In the genomic region with DNA sequence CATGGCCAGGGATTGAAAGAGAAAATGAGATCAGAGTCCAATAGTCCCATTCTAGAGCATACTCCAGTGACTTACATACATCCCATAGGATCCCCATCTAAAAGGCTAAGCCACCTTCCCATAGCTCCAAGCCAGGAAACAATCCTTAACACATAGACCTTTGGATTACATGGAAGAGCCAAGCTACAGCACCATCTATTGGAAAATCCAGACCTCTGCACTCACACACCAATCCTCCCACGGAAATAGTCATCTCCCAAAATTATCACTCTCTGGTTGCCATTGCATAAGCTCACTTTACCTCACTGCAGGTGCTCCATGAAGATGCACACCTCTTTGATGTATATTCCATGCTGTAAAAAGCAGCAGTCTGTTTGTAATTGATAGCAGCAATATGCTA, we compare ENCODE assay signal across 24 mouse cellular contexts.
DNase-seq lines count a peak whose midpoint lies in the region; ATAC-seq and TF ChIP-seq lines count a peak whose summit lies in the region.
"Had no signal": no experiment of that assay in that cellular context is flagged by ENCODE, and none has a peak within 500 bp of the region (broad histone marks: within the 10 kb centered on the region; RNA-seq: fewer than 3 reads in every experiment).

No protein-coding gene starts in this region.

- H3K27me3 ChIP-seq in forebrain, postnatal 0 days (ENCODE audit: insufficient read depth, low read length) = no peaks in the 10 kb centered on the region
- no peaks in the 10 kb centered on the region for H3K27me3 ChIP-seq in forebrain, embryonic 15.5 days
- H3K27me3 ChIP-seq in CH12.LX (replicated peaks) = no peaks in the 10 kb centered on the region
- H3K27me3 ChIP-seq in MEL (ENCODE audit: control insufficient read depth in 1 of 2, insufficient read depth in 2 of 2, low read length in 2 of 2) = no peaks in the 10 kb centered on the region; a peak in 1 of 4 replicates
- H3K27me3 ChIP-seq: neural tube, embryonic 12.5 days had no signal

- no peaks in the 10 kb centered on the region for H3K9me3 ChIP-seq in forebrain, postnatal 0 days (ENCODE audit: low read length)
- H3K9me3 ChIP-seq in forebrain, embryonic 15.5 days = no peaks in the 10 kb centered on the region
- H3K9me3 ChIP-seq in CH12.LX (replicated peaks; ENCODE audit: low read length) (no peaks in the 10 kb centered on the region), MEL (replicated peaks; ENCODE audit: insufficient read depth, low read length) (no peaks in the 10 kb centered on the region)
- H3K9me3 ChIP-seq: G1E; heart, embryonic 10.5 days; neural tube, embryonic 12.5 days had no signal

- no peak for DNase-seq in forebrain, postnatal 0 days
- no peak for DNase-seq in layer of hippocampus, adult 2 months (ENCODE audit: low spot score in 2 of 2)
- DNase-seq in layer of hippocampus, adult 11-12 months (ENCODE audit: low spot score) = no peak
- no peak for DNase-seq in CH12.LX (ENCODE audit: extremely low read depth)
- DNase-seq in MEL (ENCODE audit: low read depth, low spot score) = no peak
- no peak for DNase-seq in layer of hippocampus, postnatal 14 days (ENCODE audit: low spot score in 2 of 2)
- DNase-seq in adrenal gland, postnatal 36 days = no peak
- DNase-seq: adrenal gland, postnatal 10 days; B cell, adult 2 months; cerebellum, adult 9-11 months; gastrocnemius, postnatal 14 days; kidney, adult 8-10 months; kidney, postnatal 36 days; layer of hippocampus, postnatal 36 days; lung, postnatal 36 days; right cerebral cortex, postnatal 25 days; thymus, postnatal 25 days had no signal

- in situ Hi-C loops in CH12.LX (cut with MboI; ENCODE audit: low pct_ligation_motif_present, low pct_unique_long_range_greater_than_20kb, low sequenced_read_pairs) = no loop called here

- WGBS in forebrain, postnatal 0 days = 63% methylated on average over 1 of the region's 1 CpGs
- 62% methylated on average over 1 of the region's 1 CpGs for WGBS in forebrain, embryonic 15.5 days

- TF ChIP-seq EP300 in CH12.LX (IDR thresholded peaks at IDR 0.05; ENCODE audit: low read length) = no peak
- no peak for TF ChIP-seq EP300 in MEL (IDR thresholded peaks at IDR 0.05; ENCODE audit: low read depth in 1 of 2, low read length in 2 of 2)

- H3K79me2 ChIP-seq in CH12.LX (replicated peaks; ENCODE audit: control insufficient read depth, extremely low read depth, insufficient read depth, poor library complexity, severe bottlenecking) = no peaks in the 10 kb centered on the region
- no peaks in the 10 kb centered on the region for H3K79me2 ChIP-seq in MEL (ENCODE audit: control insufficient read depth, insufficient read depth, low read length, poor library complexity)

- dilution Hi-C loops in CH12.LX (cut with MboI; ENCODE audit: extremely low pct_ligation_motif_present, extremely low pct_unique_long_range_greater_than_20kb, low sequenced_read_pairs) = no loop called here

- TF ChIP-seq RAD21 in CH12.LX (IDR thresholded peaks at IDR 0.05; ENCODE audit: low read depth, low read length) = peak; percentile 32
- peak; percentile 4; the same call in 1 of the 2 replicates for TF ChIP-seq RAD21 in MEL (IDR thresholded peaks at IDR 0.05; ENCODE audit: low read depth, low read length)

- TF ChIP-seq POLR2A in CH12.LX (IDR thresholded peaks at IDR 0.05; ENCODE audit: low read depth, low read length) = no peak
- no peak for TF ChIP-seq POLR2A in MEL (IDR thresholded peaks at IDR 0.05; ENCODE audit: control insufficient read depth in 1 of 2, insufficient read depth in 1 of 2, low read depth in 1 of 2, low read length in 2 of 2, poor library complexity in 1 of 2)

- no peak overlapping the region for H3K27ac ChIP-seq in forebrain, postnatal 0 days (ENCODE audit: low read depth, low read length)
- no peak overlapping the region for H3K27ac ChIP-seq in forebrain, embryonic 15.5 days (replicated peaks)
- no peak overlapping the region for H3K27ac ChIP-seq in layer of hippocampus, adult 2 months
- H3K27ac ChIP-seq in CH12.LX (ENCODE audit: insufficient read depth, low read depth) (no peak overlapping the region), MEL (ENCODE audit: control insufficient read depth, low read depth, low read length) (no peak overlapping the region)
- H3K27ac ChIP-seq: heart, embryonic 10.5 days; liver, embryonic 14.5 days; neural tube, embryonic 12.5 days had no signal

- H3K36me3 ChIP-seq in forebrain, postnatal 0 days (ENCODE audit: insufficient read depth) = no peaks in the 10 kb centered on the region
- H3K36me3 ChIP-seq in forebrain, embryonic 15.5 days = no peaks in the 10 kb centered on the region
- H3K36me3 ChIP-seq in CH12.LX (replicated peaks in 1 of 2; ENCODE audit: control insufficient read depth in 1 of 2, insufficient read depth in 1 of 2, low read length in 1 of 2) (no peaks in the 10 kb centered on the region), MEL (ENCODE audit: control insufficient read depth in 1 of 2, insufficient read depth in 2 of 2, low read length in 2 of 2) (no peaks in the 10 kb centered on the region)
- H3K36me3 ChIP-seq: G1E; heart, embryonic 10.5 days; neural tube, embryonic 12.5 days had no signal

- no peak overlapping the region for H3K4me2 ChIP-seq in forebrain, postnatal 0 days (ENCODE audit: low read depth)
- H3K4me2 ChIP-seq in forebrain, embryonic 15.5 days (replicated peaks) = no peak overlapping the region
- no peak overlapping the region for H3K4me2 ChIP-seq in CH12.LX (ENCODE audit: insufficient read depth, low read depth, poor library complexity, severe bottlenecking)
- H3K4me2 ChIP-seq: neural tube, embryonic 12.5 days had no signal

- H3K4me1 ChIP-seq in forebrain, postnatal 0 days (ENCODE audit: insufficient read depth) = no peaks in the 10 kb centered on the region
- H3K4me1 ChIP-seq in forebrain, embryonic 15.5 days = no peaks in the 10 kb centered on the region
- H3K4me1 ChIP-seq in CH12.LX (ENCODE audit: control insufficient read depth in 1 of 2, insufficient read depth in 2 of 2) (no peaks in the 10 kb centered on the region), MEL (ENCODE audit: control insufficient read depth in 1 of 2, insufficient read depth in 2 of 2, low read length in 2 of 2) (no peaks in the 10 kb centered on the region)
- H3K4me1 ChIP-seq: heart, embryonic 10.5 days; neural tube, embryonic 12.5 days had no signal

- no peak overlapping the region for H3K9ac ChIP-seq in forebrain, postnatal 0 days
- H3K9ac ChIP-seq in forebrain, embryonic 15.5 days (replicated peaks) = no peak overlapping the region
- H3K9ac ChIP-seq in CH12.LX (ENCODE audit: insufficient read depth, low read depth) (no peak overlapping the region), MEL (ENCODE audit: control insufficient read depth, low read depth, low read length, poor library complexity, severe bottlenecking) (no peak overlapping the region)
- H3K9ac ChIP-seq: liver, embryonic 14.5 days; neural tube, embryonic 12.5 days had no signal

- no peak for ATAC-seq in forebrain, postnatal 0 days
- no peak for ATAC-seq in forebrain, embryonic 15.5 days (replicated peaks)
- ATAC-seq: hindbrain, embryonic 16.5 days had no signal

- peak; percentile 48 for TF ChIP-seq CTCF in forebrain, postnatal 0 days (IDR thresholded peaks at IDR 0.05; ENCODE audit: low read depth)
- TF ChIP-seq CTCF in layer of hippocampus, adult 2 months (conservative IDR thresholded peaks at IDR 0.05) = peak; percentile 72
- TF ChIP-seq CTCF in CH12.LX (conservative IDR thresholded peaks at IDR 0.05 in 1 of 2, IDR thresholded peaks at IDR 0.05 in 1 of 2; ENCODE audit: low read depth in 2 of 2, low read length in 2 of 2) (peak in 1 of 2 experiments; percentile 33; a peak in 2 of 4 replicates), MEL (IDR thresholded peaks at IDR 0.05 in 2 of 3, conservative IDR thresholded peaks at IDR 0.05 in 1 of 3; ENCODE audit: control insufficient read depth in 1 of 3, insufficient read depth in 1 of 3, low read depth in 2 of 3, low read length in 3 of 3, poor library complexity in 1 of 3, severe bottlenecking in 1 of 3) (no peak; a peak in 1 of 6 replicates)

- H3K4me3 ChIP-seq in forebrain, postnatal 0 days (ENCODE audit: low read depth, low read length) = no peak overlapping the region
- H3K4me3 ChIP-seq in forebrain, embryonic 15.5 days = no peak overlapping the region
- no peak overlapping the region for H3K4me3 ChIP-seq in layer of hippocampus, adult 2 months
- H3K4me3 ChIP-seq in CH12.LX (replicated peaks in 1 of 3; ENCODE audit: low read depth in 2 of 3, low read length in 2 of 3, poor library complexity in 1 of 3) (no peak overlapping the region), MEL (ENCODE audit: control insufficient read depth in 1 of 2, insufficient read depth in 1 of 2, low read depth in 2 of 2, low read length in 2 of 2) (no peak overlapping the region)
- H3K4me3 ChIP-seq: erythroblast, embryonic 14.5 days; heart, embryonic 10.5 days; neural tube, embryonic 12.5 days had no signal

TF ChIP-seq in CH12.LX, 34 proteins besides CTCF, POLR2A, EP300 and RAD21 (continues in another document):
- TF ChIP-seq SIN3A (IDR thresholded peaks at IDR 0.05; ENCODE audit: low read length) (no peak), CHD2 (IDR thresholded peaks at IDR 0.05; ENCODE audit: low read length) (no peak), HCFC1 (IDR thresholded peaks at IDR 0.05; ENCODE audit: low read depth, low read length) (no peak), ELF1 (IDR thresholded peaks at IDR 0.05; ENCODE audit: low read depth, low read length) (no peak), SMC3 (IDR thresholded peaks at IDR 0.05; ENCODE audit: low read depth, low read length) (no peak), TBP (conservative IDR thresholded peaks at IDR 0.05; ENCODE audit: low read depth, low read length) (no peak), GABPA (IDR thresholded peaks at IDR 0.05; ENCODE audit: insufficient replicate concordance, low read depth, low read length) (no peak), TCF12 (IDR thresholded peaks at IDR 0.05; ENCODE audit: low read depth, low read length) (no peak), ZNF384 (IDR thresholded peaks at IDR 0.05; ENCODE audit: low read depth, low read length) (no peak), JUND (conservative IDR thresholded peaks at IDR 0.05; ENCODE audit: low read depth, low read length) (no peak)

TF ChIP-seq in MEL, 35 proteins besides CTCF, POLR2A, EP300 and RAD21:
- no peak for TF ChIP-seq JUND (IDR thresholded peaks at IDR 0.05; ENCODE audit: low read depth, low read length)
- TF ChIP-seq SMC3 (IDR thresholded peaks at IDR 0.05; ENCODE audit: low read depth, low read length) = 0 out of 2 replicates have a peak, but pooled peaks have one; percentile 12

Comparison
In these comparisons a context has a peak if more than half of its experiments do, and no peak if none do; other contexts are left out.
1. CTCF ChIP-seq: peak in forebrain, postnatal 0 days (single experiment) and layer of hippocampus, adult 2 months (single experiment); none in MEL (0 of 3).